Mouse (Mus musculus): ENCODE measurements around the gene Myo18b.

Gene Myo18b

GRCm38 (mm10) chr5:112877391-112878115, 18.6 kb downstream of the Myo18b start:
- DNase-seq (ENCODE audit: extremely low spot score), result no peak

- DNase-seq (ENCODE audit: extremely low spot score), result peak; percentile 53
Measured at GRCm38 (mm10) chr5:112876846-112877390, 19.2 kb downstream of the Myo18b start.

GRCm38 (mm10) chr5:112872999-112873398, 23.2 kb downstream of the Myo18b start:
- no peak for DNase-seq (ENCODE audit: extremely low spot score)

GRCm38 (mm10) chr5:112870729-112871128, 25.4 kb downstream of the Myo18b start:
- DNase-seq (ENCODE audit: extremely low spot score), result peak; percentile 65

GRCm38 (mm10) chr5:112868620-112869019, 27.5 kb downstream of the Myo18b start:
- DNase-seq (ENCODE audit: extremely low spot score), result no peak

DNA sequence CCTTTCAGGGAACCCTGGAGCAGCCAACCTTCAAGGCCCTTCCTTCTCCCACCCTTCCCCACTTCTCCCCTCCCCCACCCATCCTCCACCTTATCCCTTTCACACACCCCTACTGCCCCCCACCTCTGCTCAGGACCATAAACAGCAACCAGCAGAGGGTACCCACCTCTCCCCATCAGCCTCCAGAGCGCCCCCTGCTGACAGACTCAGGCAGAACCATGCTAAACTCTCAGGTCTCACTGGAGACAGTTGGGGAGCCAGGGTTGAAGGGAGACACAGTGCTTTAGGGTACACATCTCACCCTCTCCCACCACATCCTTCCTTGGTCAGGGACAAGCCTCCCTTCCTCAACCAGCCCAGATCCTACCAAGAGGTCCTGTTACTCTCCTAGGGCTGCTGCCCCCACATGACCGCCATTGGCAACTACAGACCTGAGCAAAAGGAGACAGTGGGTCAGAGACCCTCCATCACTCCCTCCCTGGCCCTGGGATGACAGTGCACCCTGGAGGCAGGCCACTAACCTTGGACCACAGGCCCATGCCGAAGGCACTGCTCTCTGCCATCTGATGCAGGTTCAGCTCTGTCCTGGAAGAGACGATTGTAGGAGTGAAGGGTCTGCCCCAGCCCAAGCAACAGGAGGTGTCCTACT, 31.3 kb downstream of the Myo18b start:
- peak; percentile 43 for DNase-seq (ENCODE audit: extremely low spot score)

- DNase-seq (ENCODE audit: extremely low spot score), result no peak
Measured at GRCm38 (mm10) chr5:112859379-112860035, 36.7 kb downstream of the Myo18b start.

- DNase-seq (ENCODE audit: extremely low spot score), result no peak
Measured at GRCm38 (mm10) chr5:112853179-112853578, 43.0 kb downstream of the Myo18b start.

- DNase-seq (ENCODE audit: extremely low spot score), result no peak
Measured at GRCm38 (mm10) chr5:112851389-112851788, 44.8 kb downstream of the Myo18b start.

DNA sequence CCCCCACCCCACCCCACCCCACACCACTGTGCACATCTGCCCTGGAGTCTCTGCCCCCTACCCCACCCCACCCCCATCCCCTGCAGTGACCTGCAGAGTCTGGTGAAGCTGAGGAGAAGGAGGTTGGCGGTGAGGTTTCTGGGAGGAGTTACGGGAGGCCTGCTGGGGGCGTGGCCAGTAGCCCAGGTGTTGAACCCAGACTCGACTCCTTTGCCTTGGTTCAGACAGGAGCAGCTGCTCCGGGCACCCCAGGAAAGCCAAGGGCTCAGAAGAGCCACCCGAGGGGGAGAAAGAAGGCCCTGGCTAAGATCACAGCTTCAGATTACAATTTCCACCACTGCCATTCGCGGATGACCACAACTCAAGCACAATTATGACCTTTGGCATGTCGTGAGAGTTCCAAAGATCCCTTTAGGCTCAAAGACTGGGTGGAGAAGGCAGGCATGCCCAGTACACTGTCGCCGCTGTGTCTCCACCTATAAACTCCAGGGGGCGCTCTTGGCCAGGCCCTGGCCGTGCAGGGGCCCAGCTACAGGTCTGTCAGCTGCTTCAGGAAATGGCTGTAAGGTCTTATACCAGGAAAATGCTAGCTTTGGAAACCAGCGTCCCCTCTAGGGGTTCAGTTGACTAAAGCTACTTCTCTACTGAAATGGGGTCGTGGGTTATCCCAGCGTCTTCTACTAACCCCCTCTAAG, 47.4 kb downstream of the Myo18b start:
- peak; percentile 73 for DNase-seq (ENCODE audit: extremely low spot score)

GRCm38 (mm10) chr5:112847985-112848542, 48.1 kb downstream of the Myo18b start:
- DNase-seq (ENCODE audit: extremely low spot score), result no peak

DNA sequence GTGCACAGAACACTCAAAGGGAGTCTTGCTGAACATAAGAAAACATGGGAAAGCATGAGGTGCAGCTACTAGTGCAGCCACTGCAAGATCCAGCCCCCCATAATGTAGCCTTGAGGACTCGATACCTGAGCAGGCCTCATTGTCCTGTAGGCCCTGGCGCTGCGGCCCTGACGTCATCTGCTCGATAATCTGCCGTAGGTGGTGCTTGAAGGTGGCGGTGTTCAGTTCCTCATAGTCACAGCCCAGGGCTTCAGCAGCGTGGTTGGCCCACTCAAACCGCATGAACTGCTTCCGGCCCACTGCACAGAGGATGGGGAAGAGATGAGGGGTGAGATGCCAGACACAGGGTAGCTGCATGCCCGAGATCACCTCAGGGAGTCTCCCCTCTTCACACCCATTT, 50.0 kb downstream of the Myo18b start:
- no peak for DNase-seq (ENCODE audit: extremely low spot score)

DNA sequence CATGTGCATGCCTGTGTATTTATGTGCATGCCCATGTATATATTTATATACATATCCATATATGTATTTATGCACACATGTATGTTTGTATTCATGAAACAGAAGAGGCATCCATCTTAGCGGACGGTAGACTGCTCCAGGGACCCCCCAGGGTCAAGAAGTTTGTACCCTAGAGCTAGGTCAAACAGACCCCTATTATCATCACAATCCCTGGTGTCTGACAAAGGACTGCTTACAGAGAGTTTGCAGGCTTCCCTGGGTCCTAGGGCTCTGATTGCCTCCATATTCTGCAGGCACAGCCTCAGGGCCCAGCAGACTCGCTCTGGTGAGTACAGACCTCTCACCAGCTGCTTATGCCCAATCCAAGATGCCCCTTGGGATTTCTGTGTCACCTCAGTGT, 51.7 kb downstream of the Myo18b start:
- no peak for DNase-seq (ENCODE audit: extremely low spot score)

DNA sequence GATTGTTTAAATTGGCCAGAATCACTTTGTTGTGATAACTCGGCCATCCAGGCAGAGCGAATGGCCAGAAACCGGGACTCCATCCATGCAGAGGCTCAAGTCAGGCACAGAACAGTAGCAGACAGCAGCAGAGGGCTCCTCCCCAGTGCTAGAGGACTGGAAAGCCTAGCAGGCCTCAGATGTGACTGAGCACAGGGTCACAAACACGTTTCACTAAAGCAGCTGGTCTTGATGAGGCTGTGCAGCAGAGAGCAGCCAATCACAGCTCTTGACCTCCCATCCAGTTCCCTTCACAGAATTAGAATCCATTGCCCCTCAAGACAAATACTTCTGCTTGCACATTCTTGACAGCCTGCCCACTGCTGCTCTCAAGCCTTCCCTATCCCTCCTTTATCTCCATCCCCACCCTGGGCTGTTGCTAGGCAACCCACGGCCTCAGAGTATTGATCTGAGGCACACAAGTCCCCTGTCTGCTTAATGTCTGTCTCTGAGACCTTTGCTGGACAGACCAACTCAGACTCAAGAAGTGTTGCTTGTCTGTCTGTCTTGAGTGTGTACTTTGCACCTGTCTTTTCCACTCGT, 52.4 kb downstream of the Myo18b start:
- peak; percentile 44 for DNase-seq (ENCODE audit: extremely low spot score)

DNA sequence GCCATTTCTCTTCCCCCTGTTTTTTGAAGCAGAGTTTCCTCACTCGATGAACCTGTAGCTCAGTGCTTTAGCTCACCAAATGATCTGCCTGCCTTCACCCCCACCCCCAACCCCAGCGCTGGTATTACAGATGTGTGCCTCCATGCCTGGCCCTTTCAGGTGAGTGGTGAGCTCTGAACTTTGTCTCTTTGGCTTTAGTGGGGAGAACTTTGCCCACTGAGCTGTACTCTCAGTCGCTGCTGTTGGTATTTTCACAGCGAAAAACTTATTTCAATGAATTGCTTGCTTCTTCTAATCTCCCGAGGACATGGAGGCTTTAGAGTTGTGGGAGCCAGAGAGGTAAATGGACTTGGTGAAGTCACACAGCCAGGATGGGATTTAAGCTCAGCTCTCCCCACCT, 53.5 kb downstream of the Myo18b start:
- DNase-seq (ENCODE audit: extremely low spot score), result no peak

GRCm38 (mm10) chr5:112841850-112842249, 54.3 kb downstream of the Myo18b start:
- DNase-seq (ENCODE audit: extremely low spot score), result no peak

- no peak for DNase-seq (ENCODE audit: extremely low spot score)
Measured at GRCm38 (mm10) chr5:112834896-112835295, 61.3 kb downstream of the Myo18b start.

GRCm38 (mm10) chr5:112833866-112834265, 62.3 kb downstream of the Myo18b start:
- no peak for DNase-seq (ENCODE audit: extremely low spot score)

DNA sequence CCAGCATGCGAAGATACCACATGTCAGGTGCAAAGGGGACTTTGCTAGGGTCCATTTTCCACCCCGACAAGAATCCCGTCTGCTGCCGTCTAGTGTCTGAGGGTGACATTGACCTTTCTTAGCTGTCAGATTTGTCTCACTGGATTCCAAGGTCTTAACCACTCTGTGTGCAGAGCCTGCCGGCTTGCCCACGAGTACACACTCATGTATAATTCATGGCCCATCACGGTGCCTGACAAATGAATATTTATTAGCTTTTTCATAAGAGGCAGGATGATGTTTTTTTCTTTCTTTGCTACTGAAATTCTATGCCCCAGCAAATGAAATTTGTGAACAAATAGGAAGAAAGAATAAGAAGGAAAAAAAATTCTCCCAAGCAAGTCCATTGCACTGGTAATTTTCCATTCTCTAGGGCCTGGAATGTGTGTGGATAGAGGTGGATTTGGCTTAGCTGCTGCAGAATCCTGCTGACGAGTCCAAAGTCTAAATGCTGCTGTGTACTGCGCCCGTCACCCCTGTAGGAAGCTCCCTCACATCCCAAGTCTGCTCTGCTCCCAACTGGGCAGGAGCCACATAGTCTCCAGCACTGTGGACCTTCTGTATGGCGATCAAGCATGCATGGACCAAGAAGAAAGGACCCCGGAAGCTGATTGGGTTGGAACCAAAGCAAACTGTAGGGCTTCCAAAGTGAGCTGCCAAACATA, 70.9 kb downstream of the Myo18b start:
- DNase-seq (ENCODE audit: extremely low spot score), result no peak

- peak; percentile 49 for DNase-seq (ENCODE audit: extremely low spot score)
Measured at GRCm38 (mm10) chr5:112824376-112824775, 71.8 kb downstream of the Myo18b start.

- DNase-seq (ENCODE audit: extremely low spot score), result no peak
Measured at GRCm38 (mm10) chr5:112822426-112822825, 73.7 kb downstream of the Myo18b start.

Data from embryo, embryonic 9.5 days (tissue).